Mouse (Mus musculus): ENCODE measurements around the gene Nudt8. TPM values are rescaled to one million over a fixed set of nuclear protein-coding genes. Genes with fewer than 3 reads are reported as not detected.
"Not testable (repeated sequence)": the region's sequence is repeated elsewhere in the genome, so short reads cannot be mapped to it uniquely, and the experiment has no call there.

The Nudt8 gene
- 21.8 and 22.0 TPM in 2 replicates for polyA plus RNA-seq (2015; fragmentation: Nextera tagmentation; extraction: Ambion mirVana)

GRCm38 (mm10) chr19:4000119-4000900 lies at the start of gene Nudt8, which contains the start of gene Gm49405:
TSS of gene Nudt8 (plus strand) at chr19:4000580.
TSS of gene Gm49405 (plus strand) at chr19:4000626.
- Histone ChIP-seq H3K4me1 (replicated peaks; ENCODE audit: control insufficient read depth, insufficient read depth, low read length) (peaks cover 17% of the 10 kb centered on the region), H3K36me3 (ENCODE audit: control insufficient read depth, insufficient read depth, low read length) (no peaks in the 10 kb centered on the region), H3K9ac (ENCODE audit: low read length) (peak within 1 kb of the TSS; percentile 82), H3K4me3 (ENCODE audit: low read length) (peak within 1 kb of the TSS; percentile 78), H3K27me3 (ENCODE audit: control insufficient read depth, insufficient read depth, low read depth, low read length) (no peaks in the 10 kb centered on the region), H3K27ac (ENCODE audit: low read length) (peak within 1 kb of the TSS; percentile 98), H3K9me3 (ENCODE audit: control insufficient read depth, low read length) (no peaks in the 10 kb centered on the region), H3K4me2 (ENCODE audit: low read depth, low read length) (peak within 1 kb of the TSS; percentile 84)
- ATAC-seq (ENCODE audit: low read depth) = peak; percentile 94
- under 1% methylated on average over 64 of the region's 64 CpGs for WGBS

GRCm38 (mm10) chr19:3951461-3951860 lies 48.9 kb upstream of the Nudt8 start:
- Histone ChIP-seq H3K4me1 (replicated peaks; ENCODE audit: control insufficient read depth, insufficient read depth, low read length) (no peaks in the 10 kb centered on the region), H3K4me2 (ENCODE audit: low read depth, low read length) (no peak overlapping the region), H3K27me3 (ENCODE audit: control insufficient read depth, insufficient read depth, low read depth, low read length) (no peaks in the 10 kb centered on the region), H3K9ac (ENCODE audit: low read length) (no peak overlapping the region), H3K27ac (ENCODE audit: low read length) (peak overlapping the region; percentile 36; the same call in 1 of the 2 replicates), H3K36me3 (ENCODE audit: control insufficient read depth, insufficient read depth, low read length) (no peaks in the 10 kb centered on the region), H3K9me3 (ENCODE audit: control insufficient read depth, low read length) (no peaks in the 10 kb centered on the region), H3K4me3 (ENCODE audit: low read length) (no peak overlapping the region)
- no peak for ATAC-seq (ENCODE audit: low read depth)

- Histone ChIP-seq H3K27me3 (ENCODE audit: control insufficient read depth, insufficient read depth, low read depth, low read length) (no peaks in the 10 kb centered on the region), H3K4me2 (ENCODE audit: low read depth, low read length) (no peak overlapping the region), H3K36me3 (ENCODE audit: control insufficient read depth, insufficient read depth, low read length) (no peaks in the 10 kb centered on the region), H3K4me3 (ENCODE audit: low read length) (no peak overlapping the region), H3K27ac (ENCODE audit: low read length) (no peak overlapping the region), H3K9ac (ENCODE audit: low read length) (no peak overlapping the region), H3K4me1 (replicated peaks; ENCODE audit: control insufficient read depth, insufficient read depth, low read length) (no peaks in the 10 kb centered on the region), H3K9me3 (ENCODE audit: control insufficient read depth, low read length) (no peaks in the 10 kb centered on the region)
- 20% methylated on average over 1 of the region's 1 CpGs for WGBS
- ATAC-seq (ENCODE audit: low read depth) = no peak
Measured at GRCm38 (mm10) chr19:3952099-3952498, 48.3 kb upstream of the Nudt8 start.

GRCm38 (mm10) chr19:3955033-3955432 lies 45.3 kb upstream of the Nudt8 start:
- Histone ChIP-seq H3K36me3 (ENCODE audit: control insufficient read depth, insufficient read depth, low read length) (no peaks in the 10 kb centered on the region), H3K9ac (ENCODE audit: low read length) (no peak overlapping the region), H3K27ac (ENCODE audit: low read length) (no peak overlapping the region), H3K4me3 (ENCODE audit: low read length) (no peak overlapping the region), H3K9me3 (ENCODE audit: control insufficient read depth, low read length) (no peaks in the 10 kb centered on the region), H3K4me1 (replicated peaks; ENCODE audit: control insufficient read depth, insufficient read depth, low read length) (no peaks in the 10 kb centered on the region), H3K27me3 (ENCODE audit: control insufficient read depth, insufficient read depth, low read depth, low read length) (no peaks in the 10 kb centered on the region), H3K4me2 (ENCODE audit: low read depth, low read length) (no peak overlapping the region)
- ATAC-seq (ENCODE audit: low read depth) = no peak
- 66% methylated on average over 3 of the region's 3 CpGs for WGBS

- Histone ChIP-seq H3K4me1 (replicated peaks; ENCODE audit: control insufficient read depth, insufficient read depth, low read length) (no peaks in the 10 kb centered on the region), H3K4me2 (ENCODE audit: low read depth, low read length) (no peak overlapping the region), H3K27me3 (ENCODE audit: control insufficient read depth, insufficient read depth, low read depth, low read length) (no peaks in the 10 kb centered on the region), H3K4me3 (ENCODE audit: low read length) (no peak overlapping the region), H3K9ac (ENCODE audit: low read length) (no peak overlapping the region), H3K9me3 (ENCODE audit: control insufficient read depth, low read length) (no peaks in the 10 kb centered on the region), H3K36me3 (ENCODE audit: control insufficient read depth, insufficient read depth, low read length) (no peaks in the 10 kb centered on the region), H3K27ac (ENCODE audit: low read length) (no peak overlapping the region)
- no peak for ATAC-seq (ENCODE audit: low read depth)
- 45% methylated on average over 4 of the region's 4 CpGs for WGBS
Measured at GRCm38 (mm10) chr19:3955804-3956203, 44.6 kb upstream of the Nudt8 start.

- H3K9me3 ChIP-seq (ENCODE audit: control insufficient read depth, low read length); H3K4me1 ChIP-seq (replicated peaks; ENCODE audit: control insufficient read depth, insufficient read depth, low read length); ATAC-seq (ENCODE audit: low read depth); H3K9ac ChIP-seq (ENCODE audit: low read length); H3K4me3 ChIP-seq (ENCODE audit: low read length); H3K4me2 ChIP-seq (ENCODE audit: low read depth, low read length); H3K36me3 ChIP-seq (ENCODE audit: control insufficient read depth, insufficient read depth, low read length); H3K27me3 ChIP-seq (ENCODE audit: control insufficient read depth, insufficient read depth, low read depth, low read length); H3K27ac ChIP-seq (ENCODE audit: low read length): not testable (repeated sequence)
- WGBS = 78% methylated on average over 5 of the region's 5 CpGs
Measured at GRCm38 (mm10) chr19:3957296-3958036, 42.9 kb upstream of the Nudt8 start.

- no peak for ATAC-seq (ENCODE audit: low read depth)
- H3K9me3 ChIP-seq (ENCODE audit: control insufficient read depth, low read length) = no peaks in the 10 kb centered on the region
- 53% methylated on average over 4 of the region's 4 CpGs for WGBS
Measured at GRCm38 (mm10) chr19:3958470-3958869, 41.9 kb upstream of the Nudt8 start, which contains the start of gene Aldh3b3. TSS of gene Aldh3b3 (plus strand) at chr19:3958645.

GRCm38 (mm10) chr19:3959030-3959429 lies 41.4 kb upstream of the Nudt8 start:
- no peak overlapping the region for H3K4me3 ChIP-seq (ENCODE audit: low read length)
- no peak overlapping the region for H3K4me2 ChIP-seq (ENCODE audit: low read depth, low read length)
- no peak overlapping the region for H3K9ac ChIP-seq (ENCODE audit: low read length)
- H3K36me3 ChIP-seq (ENCODE audit: control insufficient read depth, insufficient read depth, low read length) = no peaks in the 10 kb centered on the region
- no peaks in the 10 kb centered on the region for H3K9me3 ChIP-seq (ENCODE audit: control insufficient read depth, low read length)
- no peaks in the 10 kb centered on the region for H3K27me3 ChIP-seq (ENCODE audit: control insufficient read depth, insufficient read depth, low read depth, low read length)
- H3K4me1 ChIP-seq (replicated peaks; ENCODE audit: control insufficient read depth, insufficient read depth, low read length) = no peaks in the 10 kb centered on the region
- ATAC-seq (ENCODE audit: low read depth) = no peak
- no peak overlapping the region for H3K27ac ChIP-seq (ENCODE audit: low read length)

More at GRCm38 (mm10) chr19:3958470-3958869, 41.9 kb upstream of the Nudt8 start, which contains the start of gene Aldh3b3:
- no peak within 1 kb of the TSS for H3K27ac ChIP-seq (ENCODE audit: low read length)
- no peaks in the 10 kb centered on the region for H3K4me1 ChIP-seq (replicated peaks; ENCODE audit: control insufficient read depth, insufficient read depth, low read length)
- H3K9ac ChIP-seq (ENCODE audit: low read length) = no peak within 1 kb of the TSS
- no peak within 1 kb of the TSS for H3K4me2 ChIP-seq (ENCODE audit: low read depth, low read length)
- no peak within 1 kb of the TSS for H3K4me3 ChIP-seq (ENCODE audit: low read length)
- no peaks in the 10 kb centered on the region for H3K36me3 ChIP-seq (ENCODE audit: control insufficient read depth, insufficient read depth, low read length)
- no peaks in the 10 kb centered on the region for H3K27me3 ChIP-seq (ENCODE audit: control insufficient read depth, insufficient read depth, low read depth, low read length)

- Histone ChIP-seq H3K9ac (ENCODE audit: low read length) (no peak overlapping the region), H3K36me3 (ENCODE audit: control insufficient read depth, insufficient read depth, low read length) (no peaks in the 10 kb centered on the region), H3K4me3 (ENCODE audit: low read length) (no peak overlapping the region), H3K9me3 (ENCODE audit: control insufficient read depth, low read length) (no peaks in the 10 kb centered on the region), H3K4me1 (replicated peaks; ENCODE audit: control insufficient read depth, insufficient read depth, low read length) (no peaks in the 10 kb centered on the region), H3K27me3 (ENCODE audit: control insufficient read depth, insufficient read depth, low read depth, low read length) (no peaks in the 10 kb centered on the region), H3K4me2 (ENCODE audit: low read depth, low read length) (no peak overlapping the region), H3K27ac (ENCODE audit: low read length) (no peak overlapping the region)
- 58% methylated on average over 5 of the region's 5 CpGs for WGBS
- peak; percentile 72 for ATAC-seq (ENCODE audit: low read depth)
Measured at GRCm38 (mm10) chr19:3960211-3960610, 40.2 kb upstream of the Nudt8 start.

All from lung, embryonic 16.5 days (tissue).